Mouse (Mus musculus): ENCODE measurements at regions not wholly inside any gene's neighbourhood (a gene's known extent, or its start where the extent isn't known, plus 50 kb on each side); places are given as distances from the start of the nearest gene placed in this dataset.

DNA sequence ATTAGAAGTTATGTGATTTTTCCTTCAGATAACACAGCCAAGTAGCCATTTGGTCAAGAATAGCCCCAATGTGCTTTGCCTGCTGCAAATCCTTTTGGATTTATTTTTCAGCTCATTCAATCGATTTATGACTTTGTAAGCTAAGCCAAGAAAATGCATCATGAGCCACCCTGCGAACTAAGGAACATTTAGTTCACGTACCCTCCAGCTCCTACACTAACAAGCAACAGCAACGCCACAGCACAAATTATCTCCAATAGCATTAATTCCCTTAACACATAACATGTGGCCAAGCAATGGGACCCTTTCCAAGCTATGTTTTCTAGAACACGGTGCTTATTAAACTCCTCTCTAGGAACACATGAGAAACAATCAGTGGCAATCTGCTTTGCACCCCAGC lies 392.4 kb upstream of the Intu start:
- TF ChIP-seq CTCF (IDR thresholded peaks at IDR 0.05; ENCODE audit: borderline replicate concordance, insufficient read depth, low read length) (no peak), POLR2A (IDR thresholded peaks at IDR 0.05; ENCODE audit: low read depth, low read length) (no peak)
